Mouse (Mus musculus) intestine, postnatal 0 days (tissue): ENCODE measurements around the gene Cd7. TPM values are rescaled to one million over a fixed set of nuclear protein-coding genes. Genes with fewer than 3 reads are reported as not detected.

Source experiments
- ATAC-seq: fragments of 200-750 bp; cut with Nextera tagmentation; 2 replicates; pipeline ENCODE4 v1.8.0; 2017; ENCODE audit warnings: mild to moderate bottlenecking, moderate TSS enrichment, moderate library complexity
- H3K27ac ChIP-seq: fragments of 300-500 bp; sonication (generic); 2 replicates; pipeline ENCODE4 v1.5.1; 2014; ENCODE audit warnings: mild to moderate bottlenecking, low read depth, low read length, moderate library complexity
- H3K27me3 ChIP-seq: fragments of 300-500 bp; sonication (generic); replicated peaks from 2 replicates; pipeline ENCODE4 v1.6.1; 2014; ENCODE audit warnings: low read length, mixed read lengths; ENCODE audit not compliant: control insufficient read depth, insufficient read depth
- H3K36me3 ChIP-seq: fragments of 300-500 bp; sonication (generic); 2 replicates; pipeline ENCODE4 v1.6.1; 2014; ENCODE audit warnings: mild to moderate bottlenecking, moderate library complexity; ENCODE audit not compliant: control insufficient read depth, insufficient read depth
- H3K4me1 ChIP-seq: fragments of 300-500 bp; sonication (generic); replicated peaks from 2 replicates; pipeline ENCODE4 v1.6.1; 2014; ENCODE audit warnings: antibody characterized with exemption, low read length, mixed read lengths; ENCODE audit not compliant: control insufficient read depth, insufficient read depth
- H3K4me2 ChIP-seq: fragments of 300-500 bp; sonication (generic); replicated peaks from 2 replicates; pipeline ENCODE4 v1.6.1; 2014; ENCODE audit warnings: low read depth, mild to moderate bottlenecking, moderate library complexity
- H3K4me3 ChIP-seq: fragments of 300-500 bp; sonication (generic); 2 replicates; pipeline ENCODE4 v1.5.1; 2014; ENCODE audit warnings: low read depth, low read length
- H3K9ac ChIP-seq: fragments of 300-500 bp; sonication (generic); 2 replicates; pipeline ENCODE4 v1.6.1; 2014; ENCODE audit warnings: mild to moderate bottlenecking, low read depth, low read length
- H3K9me3 ChIP-seq: fragments of 300-500 bp; sonication (generic); 2 replicates; pipeline ENCODE4 v1.6.1; 2016; ENCODE audit warnings: mixed run types; ENCODE audit not compliant: control insufficient read depth
- CTCF ChIP-seq: sonication (generic); IDR thresholded peaks from 2 replicates; pipeline ENCODE4 v1.5.1; 2016; ENCODE audit warnings: low read depth, mild to moderate bottlenecking, control low read depth, antibody characterized with exemption, moderate library complexity
- WGBS: fragments of 180-500 bp; shearing (Covaris S2); extraction: QIAGEN DNeasy Blood & Tissue Kit; methylation state at CpG from one replicate; pipeline ENCODE4 v1.1.7; 2014; 5-methylcytosine and 5-hydroxymethylcytosine counted together
- polyA plus RNA-seq: library from polyadenylated mRNA; unstranded; fragments of >200 nt; fragmentation: Nextera tagmentation; extraction: Ambion mirVana; gene quantifications from 2 replicates; pipeline ENCODE4 v1.2.1, GENCODE M21; 2015

Cd7 gene
- polyA plus RNA-seq, 1 experiment from 2014 or later, result 2.2 TPM

DNA sequence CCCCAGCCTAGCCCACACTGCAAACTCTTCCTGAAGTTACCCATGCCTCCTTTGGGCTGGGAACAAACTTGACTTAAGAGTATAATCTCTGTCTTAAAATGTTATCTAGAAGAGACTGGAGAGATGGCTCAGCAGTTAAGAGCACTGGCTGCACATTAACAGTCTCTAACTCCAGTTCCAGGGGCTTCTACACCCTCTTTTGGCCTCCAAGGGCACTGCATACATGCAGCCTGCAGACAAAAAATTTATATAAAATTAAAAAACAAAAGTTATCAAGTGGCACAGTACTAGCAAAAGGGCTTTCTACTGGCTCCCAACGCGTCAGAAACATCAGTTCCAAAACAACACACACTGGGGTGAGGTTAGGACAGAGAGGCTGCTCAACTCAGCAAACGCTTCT lies 51.6 kb downstream of the Cd7 start:
- Histone ChIP-seq H3K36me3 (peaks cover 25% of the 10 kb centered on the region), H3K4me1 (peaks cover 18% of the 10 kb centered on the region), H3K9me3 (no peaks in the 10 kb centered on the region), H3K9ac (no peak overlapping the region), H3K27ac (no peak overlapping the region), H3K4me2 (no peak overlapping the region), H3K27me3 (no peaks in the 10 kb centered on the region), H3K4me3 (no peak overlapping the region)
- no peak for ATAC-seq
- peak; percentile 26; the same call in 1 of the 2 replicates for TF ChIP-seq CTCF
- 70% methylated on average over 3 of the region's 3 CpGs for WGBS

Other genes starting within 250 kb of the Cd7 start
- gene Dus1l, start 243.0 kb downstream of the Cd7 start, polyA plus RNA-seq, result 45.5 and 48.5 TPM in 2 replicates
- gene Fasn, start 214.9 kb downstream of the Cd7 start, polyA plus RNA-seq, result 10.1 and 11.3 TPM in 2 replicates
- gene Ccdc57, start 106.5 kb downstream of the Cd7 start, polyA plus RNA-seq, result 1.1 and 1.3 TPM in 2 replicates
- gene Slc16a3, start 90.9 kb downstream of the Cd7 start, polyA plus RNA-seq, result 7.2 and 8.0 TPM in 2 replicates
- gene Csnk1d, start 48.1 kb downstream of the Cd7 start, polyA plus RNA-seq, result 62.0 and 65.6 TPM in 2 replicates
- gene Sectm1b, start 24.2 kb upstream of the Cd7 start, polyA plus RNA-seq, result 159 and 166 TPM in 2 replicates
- 10.0 and 10.2 TPM in 2 replicates for gene Sectm1a, start 41.8 kb upstream of the Cd7 start, polyA plus RNA-seq
- gene Tex19.2, start 79.3 kb upstream of the Cd7 start, polyA plus RNA-seq, result 0.33 and 0.56 TPM in 2 replicates
- not detected in 2 replicates for gene Tex19.1, start 106.7 kb upstream of the Cd7 start, polyA plus RNA-seq
- gene Uts2r, start 120.9 kb upstream of the Cd7 start, polyA plus RNA-seq, result not detected in 2 replicates
- gene Hexdc, start 165.0 kb upstream of the Cd7 start, polyA plus RNA-seq, result 7.3 and 8.4 TPM in 2 replicates
- gene Ogfod3, start 165.3 kb upstream of the Cd7 start, polyA plus RNA-seq, result 33.7 and 34.8 TPM in 2 replicates
- 21.0 and 23.2 TPM in 2 replicates for gene Cybc1, start 189.9 kb upstream of the Cd7 start, polyA plus RNA-seq
- 13.5 and 13.9 TPM in 2 replicates for gene Narf, start 197.8 kb upstream of the Cd7 start, polyA plus RNA-seq
- gene Foxk2, start 220.6 kb upstream of the Cd7 start, polyA plus RNA-seq, result 3.7 TPM in 2 replicates